Mouse (Mus musculus): ENCODE results near the gene Bdh2. TPM values are rescaled to one million over a fixed set of nuclear protein-coding genes. Genes with fewer than 3 reads are reported as not detected.

The Bdh2 gene
- polyA plus RNA-seq (2012; rRNA removed): 0.40 and 0.67 TPM in 2 replicates

GRCm38 (mm10) chr3:135280669-135281415 is at the start of gene Bdh2:
Gene Bdh2, plus strand, starts transcription at chr3:135281221.

DNA sequence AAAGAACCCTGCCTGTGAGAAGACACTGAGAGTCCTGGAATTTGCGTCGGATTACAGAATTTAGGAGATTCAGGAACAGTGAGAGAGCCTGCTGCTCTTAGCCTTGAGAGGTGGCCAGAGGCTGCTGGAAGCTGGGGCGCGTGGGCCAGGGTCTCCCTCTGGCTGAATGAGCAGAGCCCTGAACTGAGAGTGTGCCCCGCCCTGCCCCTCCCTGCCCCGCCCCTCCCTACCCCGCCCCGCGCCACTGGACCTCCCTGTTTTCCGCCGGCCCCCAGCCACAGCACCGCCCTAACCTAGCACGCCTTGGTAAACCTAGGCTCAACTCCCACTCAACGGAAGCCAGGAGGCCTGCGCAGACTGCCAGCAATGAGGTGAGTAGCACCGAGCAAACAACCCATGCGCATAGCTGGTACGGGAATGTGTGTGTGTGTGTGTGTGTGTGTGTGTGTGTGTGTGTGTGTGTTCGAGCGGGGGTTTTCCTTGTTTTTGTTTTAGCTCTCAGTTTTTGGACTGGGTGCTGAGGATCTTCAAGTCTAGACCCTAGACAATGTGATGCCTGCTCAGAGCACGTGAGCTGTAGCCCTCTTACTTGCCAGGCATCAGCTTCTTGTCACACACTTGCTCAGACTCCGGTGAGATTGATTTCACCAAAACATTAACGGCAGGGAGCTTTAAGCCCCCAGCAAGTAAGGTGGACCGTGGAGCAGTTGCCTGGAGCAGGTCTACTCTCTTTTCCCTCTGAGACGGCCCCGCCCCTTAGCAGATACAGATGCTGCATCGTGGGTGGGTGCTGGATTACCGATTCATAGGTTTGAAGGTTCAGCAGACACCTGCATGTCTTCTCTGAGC is 26.6 kb downstream of the Bdh2 start, which contains the start of gene Slc9b2:
Gene Slc9b2, plus strand, starts transcription at position 290 of the 849 bp plus-strand sequence.

DNA sequence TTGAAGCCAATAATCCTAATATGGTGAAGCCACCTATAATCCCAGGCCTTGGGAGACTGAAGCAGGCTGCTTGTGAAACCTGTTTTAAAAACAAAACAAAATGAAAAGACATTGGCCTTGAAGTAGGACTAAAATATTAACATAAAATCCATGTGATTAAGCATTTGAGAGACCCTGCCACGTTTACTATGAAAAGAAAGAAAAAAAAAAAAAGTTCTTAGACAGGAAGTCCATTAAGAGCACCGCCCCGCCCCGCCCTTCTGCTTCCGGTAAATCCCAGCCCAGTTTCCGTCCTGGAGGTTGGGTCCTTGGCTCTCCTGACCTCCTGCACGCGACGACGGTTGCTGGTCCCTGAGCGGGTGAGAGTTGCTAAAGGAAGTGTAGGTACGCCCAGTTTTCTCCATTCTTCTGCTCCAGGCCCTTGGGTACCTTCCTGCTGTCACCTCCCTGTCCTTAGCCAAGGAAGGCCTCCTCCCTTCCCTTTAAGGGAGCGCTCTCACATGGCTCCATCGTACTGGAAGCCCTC is 66.8 kb downstream of the Bdh2 start, which contains the start of gene Slc9b1:
Gene Slc9b1, plus strand, starts transcription at position 291 of the 526 bp plus-strand sequence.

Other genes with a start within 250 kb of the Bdh2 start
- 0.08 and 0.39 TPM in 2 replicates for gene Cenpe, start 68.7 kb upstream of the Bdh2 start, polyA plus RNA-seq (2012; rRNA removed)
- 1.0 and 1.4 TPM in 2 replicates for gene Slc9b2, start 26.5 kb downstream of the Bdh2 start, polyA plus RNA-seq (2012; rRNA removed)
- gene Slc9b1, start 66.8 kb downstream of the Bdh2 start, polyA plus RNA-seq (2012; rRNA removed): not detected in 2 replicates
- 15.6 and 33.7 TPM in 2 replicates for gene Cisd2, start 142.7 kb downstream of the Bdh2 start, polyA plus RNA-seq (2012; rRNA removed)
- 71.5 and 109 TPM in 2 replicates for gene Ube2d3, start 156.9 kb downstream of the Bdh2 start, polyA plus RNA-seq (2012; rRNA removed)
- 1.7 and 3.6 TPM in 2 replicates for gene Manba, start 204.4 kb downstream of the Bdh2 start, polyA plus RNA-seq (2012; rRNA removed)